Mouse (Mus musculus) heart, postnatal 0 days (tissue): ENCODE data around the gene 1700020A23Rik.

Source experiments
- CTCF ChIP-seq: IDR thresholded peaks from 2 replicates; pipeline ENCODE4 v1.5.1; 2016; ENCODE audit warnings: antibody characterized with exemption, control low read depth, low read depth
- EP300 ChIP-seq: IDR thresholded peaks from 2 replicates; pipeline ENCODE4 v1.6.1; 2016; ENCODE audit warnings: antibody characterized with exemption, low read depth

- no peak for TF ChIP-seq CTCF
- no peak for TF ChIP-seq EP300
These were observed 21.9 kb upstream of the 1700020A23Rik start for GRCm38 (mm10) chr2:130383205-130383604.
